Mouse (Mus musculus): ENCODE measurements around the gene Myh6. TPM values are rescaled to one million over a fixed set of nuclear protein-coding genes. Genes with fewer than 3 reads are reported as not detected.
"Not testable (repeated sequence)": the region's sequence is repeated elsewhere in the genome, so short reads cannot be mapped to it uniquely, and the experiment has no call there.

Myh6 gene
- polyA plus RNA-seq, 1 experiment from 2014 or later: 0.41 TPM

DNA sequence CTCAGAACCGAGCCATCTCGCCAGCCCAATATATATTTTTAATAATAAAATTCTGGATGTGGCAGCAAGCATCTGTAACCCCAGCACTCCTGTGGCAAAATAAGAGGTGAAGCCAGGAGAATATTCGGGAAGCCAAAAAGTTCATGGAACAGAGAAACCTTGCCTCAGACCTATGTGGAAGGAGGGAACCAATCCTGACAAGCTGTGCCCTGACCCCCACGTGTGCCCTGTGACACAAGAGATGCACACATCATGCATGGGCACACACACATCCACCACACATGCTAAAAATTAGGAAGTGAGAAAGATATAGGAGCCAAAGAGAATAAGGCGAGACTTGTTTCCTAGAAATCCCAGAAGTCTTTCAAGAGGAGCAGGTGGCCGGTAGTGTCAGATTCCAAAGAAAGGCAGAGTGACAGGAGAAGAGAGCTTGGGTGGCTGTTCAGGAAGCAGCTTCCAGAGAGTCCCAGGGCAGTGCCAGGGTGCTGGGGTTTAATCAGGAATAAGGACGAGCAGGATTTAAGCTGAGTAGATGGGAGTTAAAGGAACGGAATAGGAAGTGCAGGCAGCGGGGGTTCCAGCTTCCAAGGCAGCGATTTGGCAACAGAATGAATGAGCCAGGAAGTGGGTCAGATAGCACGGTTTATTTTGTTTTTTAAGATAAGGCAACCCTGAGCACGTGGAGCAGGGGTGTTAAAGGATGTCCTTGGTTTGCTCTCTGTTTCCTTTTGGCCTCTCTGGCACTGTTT, 35.4 kb upstream of the Myh6 start:
- H3K27ac ChIP-seq: 0 out of 2 replicates have a peak overlapping the region, but pooled peaks have one; percentile 22
- no peak for DNase-seq (ENCODE audit: extremely low spot score, low spot score)
- WGBS: 54% methylated on average over 12 of the region's 12 CpGs

GRCm38 (mm10) chr14:55001446-55001845, 34.7 kb upstream of the Myh6 start:
- Histone ChIP-seq H3K9me3 (no peaks in the 10 kb centered on the region), H3K36me3 (replicated peaks) (no peaks in the 10 kb centered on the region), H3K27me3 (ENCODE audit: poor library complexity, severe bottlenecking) (no peaks in the 10 kb centered on the region), H3K4me3 (no peak overlapping the region), H3K27ac (no peak overlapping the region), H3K4me1 (peaks cover 44% of the 10 kb centered on the region)
- WGBS: 95% methylated on average over 2 of the region's 2 CpGs
- DNase-seq (ENCODE audit: extremely low spot score, low spot score): no peak

More for the DNA sequence above, 35.4 kb upstream of the Myh6 start:
- Histone ChIP-seq H3K36me3 (replicated peaks) (no peaks in the 10 kb centered on the region), H3K9me3 (no peaks in the 10 kb centered on the region), H3K4me3 (no peak overlapping the region), H3K4me1 (peaks cover 38% of the 10 kb centered on the region), H3K27me3 (ENCODE audit: poor library complexity, severe bottlenecking) (no peaks in the 10 kb centered on the region)

- 83% methylated on average over 6 of the region's 6 CpGs for WGBS
- no peaks in the 10 kb centered on the region for H3K36me3 ChIP-seq (replicated peaks)
- no peaks in the 10 kb centered on the region for H3K27me3 ChIP-seq (ENCODE audit: poor library complexity, severe bottlenecking)
- DNase-seq (ENCODE audit: extremely low spot score, low spot score): no peak
- H3K9me3 ChIP-seq: no peaks in the 10 kb centered on the region
- peaks cover 51% of the 10 kb centered on the region for H3K4me1 ChIP-seq
- no peak overlapping the region for H3K27ac ChIP-seq
- H3K4me3 ChIP-seq: no peak overlapping the region
Observed at GRCm38 (mm10) chr14:55000814-55001213, 34.1 kb upstream of the Myh6 start.

GRCm38 (mm10) chr14:54999868-55000267, 33.1 kb upstream of the Myh6 start:
- H3K9me3 ChIP-seq; DNase-seq (ENCODE audit: extremely low spot score, low spot score); H3K36me3 ChIP-seq (replicated peaks); H3K27me3 ChIP-seq (ENCODE audit: poor library complexity, severe bottlenecking); H3K4me3 ChIP-seq; H3K27ac ChIP-seq: not testable (repeated sequence)
- 91% methylated on average over 5 of the region's 5 CpGs for WGBS
- H3K4me1 ChIP-seq: peaks cover 58% of the 10 kb centered on the region

DNA sequence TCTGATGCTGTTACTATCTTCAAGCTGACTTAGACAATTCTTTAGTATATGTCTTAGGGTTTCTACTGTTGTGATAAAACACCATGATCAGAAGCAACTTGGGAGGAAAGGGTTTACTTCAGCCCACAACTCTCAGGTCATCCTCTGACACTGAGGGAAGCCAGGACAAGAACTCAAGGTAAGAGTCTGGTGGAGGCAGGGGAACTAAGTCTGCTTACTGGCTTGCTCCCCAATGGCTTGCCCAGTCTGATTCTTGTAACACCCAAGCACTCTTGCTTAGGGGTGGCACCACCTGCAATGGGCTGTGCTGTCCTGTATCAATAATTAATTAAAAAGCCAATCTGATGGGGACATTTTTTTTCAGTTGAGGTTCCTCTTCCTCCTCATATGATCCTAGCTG, 32.0 kb upstream of the Myh6 start:
- 0 out of 2 replicates have a peak, but pooled peaks cover 2% of the 10 kb centered on the region for H3K27me3 ChIP-seq (ENCODE audit: poor library complexity, severe bottlenecking)
- H3K27ac ChIP-seq: no peak overlapping the region
- H3K4me1 ChIP-seq: peaks cover 58% of the 10 kb centered on the region
- DNase-seq (ENCODE audit: extremely low spot score, low spot score): no peak
- no peaks in the 10 kb centered on the region for H3K36me3 ChIP-seq (replicated peaks)
- H3K4me3 ChIP-seq: no peak overlapping the region
- H3K9me3 ChIP-seq: no peaks in the 10 kb centered on the region

DNA sequence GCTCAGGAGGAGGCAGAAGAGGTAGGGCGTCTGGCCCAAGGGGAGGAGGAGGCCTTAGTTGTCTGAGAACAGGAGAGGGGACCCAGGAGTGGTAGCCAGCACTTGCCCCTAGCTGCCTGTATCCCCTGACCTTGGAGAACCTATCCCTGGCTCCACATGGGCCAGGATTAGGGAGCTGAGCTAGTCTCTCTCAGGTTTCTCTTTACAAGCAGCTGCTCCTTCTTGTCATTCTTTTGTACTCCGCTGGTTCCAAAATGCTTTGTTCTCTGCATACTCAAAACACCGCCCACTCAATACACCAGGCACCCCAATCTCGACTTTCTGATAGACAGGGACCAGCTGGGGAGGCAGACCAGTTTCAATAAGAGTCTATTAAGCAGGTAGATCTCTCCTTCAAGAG, 30.6 kb upstream of the Myh6 start:
- H3K27ac ChIP-seq: peak overlapping the region; percentile 90
- H3K4me3 ChIP-seq: no peak overlapping the region
- no peaks in the 10 kb centered on the region for H3K9me3 ChIP-seq
- no peaks in the 10 kb centered on the region for H3K36me3 ChIP-seq (replicated peaks)
- H3K4me1 ChIP-seq: peaks cover 52% of the 10 kb centered on the region
- 40% methylated on average over 4 of the region's 4 CpGs for WGBS
- DNase-seq (ENCODE audit: extremely low spot score, low spot score): no peak
- peaks cover 14% of the 10 kb centered on the region; the same call in 1 of the 2 replicates for H3K27me3 ChIP-seq (ENCODE audit: poor library complexity, severe bottlenecking)

- peaks cover 14% of the 10 kb centered on the region; the same call in 1 of the 2 replicates for H3K27me3 ChIP-seq (ENCODE audit: poor library complexity, severe bottlenecking)
- no peak overlapping the region for H3K4me3 ChIP-seq
- H3K4me1 ChIP-seq: peaks cover 47% of the 10 kb centered on the region
- DNase-seq (ENCODE audit: extremely low spot score, low spot score): no peak
- no peaks in the 10 kb centered on the region for H3K36me3 ChIP-seq (replicated peaks)
- peak overlapping the region; percentile 90 for H3K27ac ChIP-seq
- no peaks in the 10 kb centered on the region for H3K9me3 ChIP-seq
- 50% methylated on average over 9 of the region's 9 CpGs for WGBS
Observed at GRCm38 (mm10) chr14:54996793-54997192, 30.1 kb upstream of the Myh6 start.

DNA sequence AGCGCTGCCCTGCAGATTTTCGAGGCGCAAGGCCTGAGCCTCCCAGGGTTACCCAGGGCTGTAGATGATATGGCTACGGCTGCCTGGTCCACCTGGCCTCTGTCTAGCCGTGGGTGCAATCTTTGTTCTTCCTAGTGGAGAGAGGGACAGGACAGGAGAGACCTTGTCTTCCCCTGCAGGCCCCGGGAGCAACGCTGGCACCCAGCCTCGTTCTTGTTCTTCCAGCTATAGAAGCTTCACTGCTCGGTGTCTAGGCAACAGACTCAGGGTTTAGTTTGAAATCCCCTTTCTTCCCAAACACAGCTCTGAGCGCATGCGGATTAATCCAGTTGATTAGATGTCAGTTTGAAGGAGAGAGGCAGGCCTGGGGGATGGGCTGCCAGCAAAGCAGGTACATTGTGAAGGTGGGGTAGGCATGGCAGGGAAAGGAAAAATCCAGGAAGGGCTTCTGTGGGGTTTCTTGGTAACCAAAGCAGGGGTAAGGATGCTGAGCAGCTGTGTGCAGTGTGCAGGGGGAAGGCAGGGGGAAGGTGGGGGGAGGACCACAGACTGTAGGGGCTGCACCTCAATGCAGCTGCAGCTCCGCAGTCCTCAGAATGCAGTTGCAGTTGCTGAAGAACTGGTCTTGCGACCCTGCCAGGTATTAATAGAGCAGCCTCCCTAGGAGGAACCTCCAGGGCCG, 28.9 kb upstream of the Myh6 start:
- Histone ChIP-seq H3K4me1 (peaks cover 47% of the 10 kb centered on the region), H3K36me3 (replicated peaks) (no peaks in the 10 kb centered on the region), H3K27me3 (ENCODE audit: poor library complexity, severe bottlenecking) (peaks cover 14% of the 10 kb centered on the region; the same call in 1 of the 2 replicates), H3K27ac (peak overlapping the region; percentile 90), H3K9me3 (no peaks in the 10 kb centered on the region), H3K4me3 (peak overlapping the region; percentile 25)
- peak; percentile 69 for DNase-seq (ENCODE audit: extremely low spot score, low spot score)
- WGBS: 22% methylated on average over 14 of the region's 14 CpGs

- H3K9me3 ChIP-seq: no peaks in the 10 kb centered on the region
- H3K4me1 ChIP-seq: peaks cover 47% of the 10 kb centered on the region
- no peaks in the 10 kb centered on the region for H3K36me3 ChIP-seq (replicated peaks)
- peaks cover 14% of the 10 kb centered on the region; the same call in 1 of the 2 replicates for H3K27me3 ChIP-seq (ENCODE audit: poor library complexity, severe bottlenecking)
- H3K27ac ChIP-seq: peak overlapping the region; percentile 90
- H3K4me3 ChIP-seq: no peak overlapping the region
- no peak for DNase-seq (ENCODE audit: extremely low spot score, low spot score)
Observed at GRCm38 (mm10) chr14:54994869-54995186, 28.1 kb upstream of the Myh6 start.

DNA sequence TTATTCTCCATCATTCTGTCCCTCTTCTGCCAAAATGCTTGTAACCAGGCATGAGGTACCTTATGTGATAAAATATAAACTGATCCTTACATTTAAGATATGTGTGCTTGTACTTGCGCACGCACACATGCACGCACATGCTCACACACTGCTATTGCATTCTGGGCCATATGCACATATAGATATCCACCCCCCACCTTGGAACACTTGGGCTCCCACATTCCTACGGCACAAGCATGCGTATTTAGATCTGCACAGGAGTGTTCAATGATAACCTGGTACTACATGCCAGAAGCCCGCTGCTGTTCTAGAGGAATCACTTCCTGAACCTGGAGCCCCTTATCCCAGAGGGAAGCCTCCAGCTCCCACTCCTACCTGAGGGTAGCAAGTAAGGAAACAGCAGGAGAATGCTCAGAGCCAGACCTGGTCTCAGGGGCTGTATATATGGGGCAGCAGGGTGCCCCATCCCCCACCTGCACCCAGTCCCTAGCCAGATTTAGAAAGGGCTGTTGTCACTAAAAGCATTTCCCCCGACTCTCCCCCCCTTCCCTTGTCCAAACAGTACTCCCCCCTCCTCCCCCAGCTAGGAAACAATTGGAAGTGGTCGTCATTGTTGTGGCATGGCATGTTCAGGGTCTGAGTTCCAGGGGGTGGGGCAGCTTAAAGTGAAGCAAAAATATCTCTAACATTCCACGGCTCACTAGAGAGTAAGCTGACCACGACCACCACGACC, 27.6 kb upstream of the Myh6 start, which contains the start of gene Myh7:
Gene Myh7, minus strand, starts transcription at position 491 of the 733 bp plus-strand sequence.
- peak within 1 kb of the TSS; percentile 90 for H3K27ac ChIP-seq
- H3K9me3 ChIP-seq: no peaks in the 10 kb centered on the region
- no peak for DNase-seq (ENCODE audit: extremely low spot score, low spot score)
- H3K27me3 ChIP-seq (ENCODE audit: poor library complexity, severe bottlenecking): peaks cover 14% of the 10 kb centered on the region; the same call in 1 of the 2 replicates
- peak within 1 kb of the TSS; percentile 25 for H3K4me3 ChIP-seq
- 51% methylated on average over 11 of the region's 11 CpGs for WGBS
- H3K4me1 ChIP-seq: peaks cover 47% of the 10 kb centered on the region
- no peaks in the 10 kb centered on the region for H3K36me3 ChIP-seq (replicated peaks)

- H3K27me3 ChIP-seq (ENCODE audit: poor library complexity, severe bottlenecking): peaks cover 14% of the 10 kb centered on the region; the same call in 1 of the 2 replicates
- no peak for DNase-seq (ENCODE audit: extremely low spot score, low spot score)
- peaks cover 47% of the 10 kb centered on the region for H3K4me1 ChIP-seq
- H3K4me3 ChIP-seq: no peak overlapping the region
- H3K36me3 ChIP-seq (replicated peaks): no peaks in the 10 kb centered on the region
- 62% methylated on average over 10 of the region's 10 CpGs for WGBS
- peak overlapping the region; percentile 90 for H3K27ac ChIP-seq
- H3K9me3 ChIP-seq: no peaks in the 10 kb centered on the region
Observed at GRCm38 (mm10) chr14:54993636-54994035, 26.9 kb upstream of the Myh6 start.

DNA sequence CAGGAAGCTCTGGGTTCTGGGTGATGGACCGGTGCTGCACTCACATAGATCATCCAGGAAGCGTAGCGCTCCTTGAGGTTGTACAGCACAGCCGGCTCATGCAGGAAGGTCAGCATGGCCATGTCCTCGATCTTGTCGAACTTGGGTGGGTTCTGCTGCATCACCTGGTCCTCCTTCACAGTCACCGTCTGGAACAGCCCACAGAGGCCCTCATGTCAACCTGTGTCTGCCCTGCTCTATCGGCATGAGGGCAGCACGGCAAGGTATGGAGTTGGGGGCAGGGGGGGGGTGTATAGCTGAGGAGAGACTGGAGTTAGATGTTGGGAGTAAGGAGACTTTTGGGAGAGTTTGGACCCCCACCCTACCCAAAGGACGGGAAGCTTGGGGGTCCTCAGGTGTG, 25.5 kb upstream of the Myh6 start:
- no peaks in the 10 kb centered on the region for H3K36me3 ChIP-seq (replicated peaks)
- DNase-seq (ENCODE audit: extremely low spot score, low spot score): no peak
- WGBS: 92% methylated on average over 10 of the region's 10 CpGs
- H3K4me3 ChIP-seq: no peak overlapping the region
- H3K27ac ChIP-seq: 0 out of 2 replicates have a peak overlapping the region, but pooled peaks have one; percentile 8
- no peaks in the 10 kb centered on the region for H3K9me3 ChIP-seq
- H3K4me1 ChIP-seq: peaks cover 41% of the 10 kb centered on the region
- H3K27me3 ChIP-seq (ENCODE audit: poor library complexity, severe bottlenecking): peaks cover 14% of the 10 kb centered on the region; the same call in 1 of the 2 replicates
